Mouse (Mus musculus): ENCODE measurements around the gene Olfr935. TPM values are rescaled to one million over a fixed set of nuclear protein-coding genes. Genes with fewer than 3 reads are reported as not detected.

Olfr935 gene
- not detected in 2 replicates for polyA plus RNA-seq (2012; ENCODE audit: insufficient read depth, insufficient read length, missing spikeins)

- Histone ChIP-seq H3K27ac (ENCODE audit: insufficient read depth, low read depth, low read length) (no peak within 1 kb of the TSS), H3K4me1 (ENCODE audit: control insufficient read depth, insufficient read depth, low read length) (no peaks in the 10 kb centered on the region), H3K4me3 (ENCODE audit: insufficient read depth, low read length) (no peak within 1 kb of the TSS)
- TF ChIP-seq CTCF (IDR thresholded peaks at IDR 0.05; ENCODE audit: low read depth, low read length) (no peak), POLR2A (IDR thresholded peaks at IDR 0.05; ENCODE audit: borderline replicate concordance, low read depth, low read length) (no peak)
Measured at GRCm38 (mm10) chr9:38999583-38999982, at the start of gene Olfr935. Gene Olfr935, minus strand, starts transcription at chr9:38999683.

GRCm38 (mm10) chr9:39023277-39023676 lies 23.8 kb upstream of the Olfr935 start, which contains the start of gene Olfr146:
Gene Olfr146, minus strand, starts transcription at chr9:39023377.
- H3K27ac ChIP-seq (ENCODE audit: insufficient read depth, low read depth, low read length): no peak within 1 kb of the TSS
- no peak within 1 kb of the TSS for H3K4me3 ChIP-seq (ENCODE audit: insufficient read depth, low read length)
- H3K4me1 ChIP-seq (ENCODE audit: control insufficient read depth, insufficient read depth, low read length): no peaks in the 10 kb centered on the region
- TF ChIP-seq CTCF (IDR thresholded peaks at IDR 0.05; ENCODE audit: low read depth, low read length) (no peak), POLR2A (IDR thresholded peaks at IDR 0.05; ENCODE audit: borderline replicate concordance, low read depth, low read length) (no peak)

- H3K4me3 ChIP-seq (ENCODE audit: insufficient read depth, low read length): no peak within 1 kb of the TSS
- H3K4me1 ChIP-seq (ENCODE audit: control insufficient read depth, insufficient read depth, low read length): no peaks in the 10 kb centered on the region
- no peak within 1 kb of the TSS for H3K27ac ChIP-seq (ENCODE audit: insufficient read depth, low read depth, low read length)
- TF ChIP-seq CTCF (IDR thresholded peaks at IDR 0.05; ENCODE audit: low read depth, low read length) (no peak), POLR2A (IDR thresholded peaks at IDR 0.05; ENCODE audit: borderline replicate concordance, low read depth, low read length) (no peak)
Measured at GRCm38 (mm10) chr9:38988215-38988614, 11.3 kb downstream of the Olfr935 start, which contains the start of gene Olfr934. Gene Olfr934, minus strand, starts transcription at chr9:38988315.

- TF ChIP-seq CTCF (IDR thresholded peaks at IDR 0.05; ENCODE audit: low read depth, low read length): no peak
- TF ChIP-seq POLR2A (IDR thresholded peaks at IDR 0.05; ENCODE audit: borderline replicate concordance, low read depth, low read length): no peak
- Histone ChIP-seq H3K4me3 (ENCODE audit: insufficient read depth, low read length) (no peak within 1 kb of the TSS), H3K27ac (ENCODE audit: insufficient read depth, low read depth, low read length) (no peak within 1 kb of the TSS), H3K4me1 (ENCODE audit: control insufficient read depth, insufficient read depth, low read length) (no peaks in the 10 kb centered on the region)
Measured at GRCm38 (mm10) chr9:38972013-38972412, 27.5 kb downstream of the Olfr935 start, which contains the start of gene Olfr933. Gene Olfr933, plus strand, starts transcription at chr9:38972313.

- H3K27ac ChIP-seq (ENCODE audit: insufficient read depth, low read depth, low read length): no peak overlapping the region
- H3K4me3 ChIP-seq (ENCODE audit: insufficient read depth, low read length): no peak overlapping the region
- no peak for TF ChIP-seq CTCF (IDR thresholded peaks at IDR 0.05; ENCODE audit: low read depth, low read length)
- no peak for TF ChIP-seq POLR2A (IDR thresholded peaks at IDR 0.05; ENCODE audit: borderline replicate concordance, low read depth, low read length)
- peaks cover 19% of the 10 kb centered on the region for H3K4me1 ChIP-seq (ENCODE audit: control insufficient read depth, insufficient read depth, low read length)
Measured at GRCm38 (mm10) chr9:38954124-38954416, 45.4 kb downstream of the Olfr935 start.

- TF ChIP-seq CTCF (IDR thresholded peaks at IDR 0.05; ENCODE audit: low read depth, low read length): no peak
- TF ChIP-seq POLR2A (IDR thresholded peaks at IDR 0.05; ENCODE audit: borderline replicate concordance, low read depth, low read length): no peak
- no peak overlapping the region for H3K4me3 ChIP-seq (ENCODE audit: insufficient read depth, low read length)
Measured at GRCm38 (mm10) chr9:38953401-38954123, 45.9 kb downstream of the Olfr935 start.

More at GRCm38 (mm10) chr9:38953401-38954123, 45.9 kb downstream of the Olfr935 start:
- H3K4me1 ChIP-seq (ENCODE audit: control insufficient read depth, insufficient read depth, low read length): peaks cover 21% of the 10 kb centered on the region
- H3K27ac ChIP-seq (ENCODE audit: insufficient read depth, low read depth, low read length): no peak overlapping the region

Other genes starting within 250 kb of the Olfr935 start
- gene Olfr920, start 247.4 kb downstream of the Olfr935 start, polyA plus RNA-seq (2012; ENCODE audit: insufficient read depth, insufficient read length, missing spikeins): 1.5 and 2.6 TPM in 2 replicates
- not detected in 2 replicates for gene Olfr921, start 226.6 kb downstream of the Olfr935 start, polyA plus RNA-seq (2012; ENCODE audit: insufficient read depth, insufficient read length, missing spikeins)
- gene Olfr922, start 185.1 kb downstream of the Olfr935 start, polyA plus RNA-seq (2012; ENCODE audit: insufficient read depth, insufficient read length, missing spikeins): not detected in 2 replicates
- not detected in 2 replicates for gene Olfr923, start 173.1 kb downstream of the Olfr935 start, polyA plus RNA-seq (2012; ENCODE audit: insufficient read depth, insufficient read length, missing spikeins)
- not detected in 2 replicates for gene Olfr924, start 155.2 kb downstream of the Olfr935 start, polyA plus RNA-seq (2012; ENCODE audit: insufficient read depth, insufficient read length, missing spikeins)
- gene Olfr26, start 144.6 kb downstream of the Olfr935 start, polyA plus RNA-seq (2012; ENCODE audit: insufficient read depth, insufficient read length, missing spikeins): not detected in 2 replicates
- gene Olfr926, start 122.6 kb downstream of the Olfr935 start, polyA plus RNA-seq (2012; ENCODE audit: insufficient read depth, insufficient read length, missing spikeins): not detected in 2 replicates
- gene Olfr930, start 69.9 kb downstream of the Olfr935 start, polyA plus RNA-seq (2012; ENCODE audit: insufficient read depth, insufficient read length, missing spikeins): not detected in 2 replicates
- gene Olfr933, start 27.4 kb downstream of the Olfr935 start, polyA plus RNA-seq (2012; ENCODE audit: insufficient read depth, insufficient read length, missing spikeins): not detected in 2 replicates
- not detected in 2 replicates for gene Olfr934, start 11.4 kb downstream of the Olfr935 start, polyA plus RNA-seq (2012; ENCODE audit: insufficient read depth, insufficient read length, missing spikeins)
- gene Olfr146, start 23.7 kb upstream of the Olfr935 start, polyA plus RNA-seq (2012; ENCODE audit: insufficient read depth, insufficient read length, missing spikeins): not detected in 2 replicates
- not detected in 2 replicates for gene Olfr937, start 65.3 kb upstream of the Olfr935 start, polyA plus RNA-seq (2012; ENCODE audit: insufficient read depth, insufficient read length, missing spikeins)
- gene Olfr938, start 79.2 kb upstream of the Olfr935 start, polyA plus RNA-seq (2012; ENCODE audit: insufficient read depth, insufficient read length, missing spikeins): not detected in 2 replicates
- gene Olfr27, start 128.4 kb upstream of the Olfr935 start, polyA plus RNA-seq (2012; ENCODE audit: insufficient read depth, insufficient read length, missing spikeins): not detected in 2 replicates
- gene Olfr943, start 166.6 kb upstream of the Olfr935 start, polyA plus RNA-seq (2012; ENCODE audit: insufficient read depth, insufficient read length, missing spikeins): 0.24 TPM in 1 of 2 replicates, not detected in the other
- not detected in 2 replicates for gene Olfr944, start 202.2 kb upstream of the Olfr935 start, polyA plus RNA-seq (2012; ENCODE audit: insufficient read depth, insufficient read length, missing spikeins)